Mouse (Mus musculus): ENCODE measurements around the gene Cnih3.

DNA sequence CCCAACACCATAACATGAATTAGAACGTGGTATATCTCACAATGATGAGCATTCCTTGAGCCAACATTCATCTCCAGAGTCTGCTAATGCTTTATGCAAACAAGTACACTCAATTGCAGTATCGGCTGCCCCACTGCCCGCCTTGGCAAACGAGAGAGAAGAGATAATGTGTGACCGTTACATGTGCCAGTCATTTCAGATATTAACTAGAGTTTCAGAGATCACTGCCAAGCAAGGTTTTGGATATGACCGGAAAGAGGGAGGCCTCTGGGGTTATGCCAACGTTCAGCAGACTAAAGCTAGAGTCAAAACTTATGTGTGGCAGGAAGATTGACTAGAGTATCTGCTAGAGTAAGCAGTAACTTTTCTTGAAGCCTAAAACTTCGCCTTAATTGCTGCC lies 123.7 kb downstream of the Cnih3 start:
- TF ChIP-seq CTCF (IDR thresholded peaks at IDR 0.05; ENCODE audit: low read depth) = no peak
- TF ChIP-seq EP300 (IDR thresholded peaks at IDR 0.05; ENCODE audit: low read depth) = no peak
